Mouse (Mus musculus) activated CD4-positive, CD25-positive, alpha-beta regulatory T cell, adult 4 months (primary cell): ENCODE data around the gene Rffl. TPM values are rescaled to one million over a fixed set of nuclear protein-coding genes. Genes with fewer than 3 reads are reported as not detected.

Experiments used
- ATAC-seq: one replicate; pipeline ENCODE4 v1.8.0; 2017
- polyA plus RNA-seq, 2 experiments: library from polyadenylated mRNA; unstranded; fragments of 100-300 nt; shearing (Covaris generic); gene quantifications; one replicate each; pipeline ENCODE4 v1.2.1; 2017

The Rffl gene
- polyA plus RNA-seq, 2 experiments from 2014 or later = 7.9 to 9.4 TPM

DNA sequence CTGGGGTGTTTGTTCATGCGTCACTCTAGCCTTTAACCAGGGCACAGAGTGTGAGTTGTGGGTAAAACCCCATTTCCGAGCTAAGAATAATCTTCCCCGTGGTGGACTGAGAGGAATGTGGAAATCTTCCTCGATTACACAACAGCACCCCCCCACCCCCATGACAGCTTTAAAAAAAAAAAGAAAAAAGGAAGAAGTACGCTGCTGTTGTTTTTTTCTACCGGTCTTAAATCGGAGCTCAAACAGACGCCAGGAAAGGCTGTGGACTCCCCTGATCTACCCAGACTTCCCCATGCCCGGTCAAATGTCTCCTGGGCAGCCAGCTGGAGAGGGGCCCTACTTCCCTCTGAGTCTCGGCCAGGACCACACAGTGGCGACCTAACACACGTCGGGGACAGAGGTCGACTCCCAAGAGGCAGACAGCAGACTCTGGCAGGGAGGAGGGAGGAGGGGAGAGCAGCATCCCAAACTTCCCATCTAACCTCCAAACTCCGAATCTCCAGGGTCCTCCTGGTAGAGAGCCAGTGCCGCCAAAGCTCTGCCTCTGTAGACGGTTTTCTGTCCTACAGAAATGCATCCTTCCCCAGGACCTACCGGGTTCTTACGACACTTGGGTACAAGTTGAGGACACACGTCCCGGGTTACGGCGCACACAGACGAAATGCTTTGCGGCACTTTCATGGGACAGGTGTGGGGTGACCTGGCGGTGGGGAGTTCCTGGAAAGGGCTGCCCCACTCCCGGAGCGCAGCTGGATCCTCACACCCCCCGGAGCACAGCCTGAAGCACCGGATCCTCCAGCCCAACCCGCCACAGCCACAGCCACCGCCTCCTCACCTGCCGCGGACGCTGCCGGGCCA, 608 bp downstream of the Rffl start:
- ATAC-seq = peak; percentile 41

DNA sequence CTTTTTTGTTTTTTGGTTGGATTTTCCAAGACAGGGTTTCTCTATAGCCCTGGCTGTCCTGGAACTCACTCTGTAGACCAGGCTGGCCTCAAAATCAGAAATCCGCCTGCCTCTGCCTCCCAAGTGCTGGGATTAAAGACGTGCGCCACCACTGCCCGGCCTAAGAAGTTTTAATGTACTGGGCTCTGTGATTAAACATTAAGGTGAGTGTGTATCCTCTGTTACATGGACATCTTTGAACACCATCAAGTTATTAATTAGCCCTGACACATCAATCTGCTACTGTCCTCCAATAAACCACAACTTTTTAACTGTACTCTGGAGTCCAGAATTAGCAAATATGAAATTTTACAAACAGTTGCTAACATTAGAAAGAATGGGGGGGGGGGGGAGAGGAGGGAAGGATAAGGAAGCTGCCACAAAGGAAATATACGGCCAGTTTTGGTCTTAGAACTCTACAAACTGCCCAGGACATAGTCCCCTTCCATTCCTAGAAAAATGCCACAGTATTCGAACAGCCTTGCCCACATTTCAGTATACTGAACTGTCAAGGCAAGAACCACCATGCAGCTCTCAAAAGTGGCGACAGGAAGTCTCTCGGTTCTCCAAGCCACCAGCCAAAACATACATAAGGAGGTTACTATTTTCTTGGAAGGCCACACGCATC, 1.4 kb downstream of the Rffl start:
- ATAC-seq = no peak

DNA sequence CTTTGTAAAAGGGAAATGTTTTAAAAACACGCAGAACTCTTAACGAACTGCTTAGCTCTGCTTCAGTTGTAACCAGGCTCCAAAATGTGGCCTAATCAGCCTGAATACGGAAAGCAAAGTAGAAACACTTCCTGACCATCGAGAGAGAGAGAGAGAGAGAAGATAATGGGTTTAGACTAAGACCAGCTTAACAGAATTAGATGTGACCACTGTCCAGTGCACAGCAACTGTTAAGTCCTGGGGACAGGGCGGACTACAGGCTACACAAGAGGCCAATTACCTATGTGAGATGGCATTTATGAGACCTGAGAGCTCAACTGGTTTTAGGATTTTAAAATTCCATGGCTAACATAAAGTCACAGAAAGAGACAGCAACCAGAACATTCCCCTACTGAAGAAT, 3.1 kb downstream of the Rffl start:
- no peak for ATAC-seq

DNA sequence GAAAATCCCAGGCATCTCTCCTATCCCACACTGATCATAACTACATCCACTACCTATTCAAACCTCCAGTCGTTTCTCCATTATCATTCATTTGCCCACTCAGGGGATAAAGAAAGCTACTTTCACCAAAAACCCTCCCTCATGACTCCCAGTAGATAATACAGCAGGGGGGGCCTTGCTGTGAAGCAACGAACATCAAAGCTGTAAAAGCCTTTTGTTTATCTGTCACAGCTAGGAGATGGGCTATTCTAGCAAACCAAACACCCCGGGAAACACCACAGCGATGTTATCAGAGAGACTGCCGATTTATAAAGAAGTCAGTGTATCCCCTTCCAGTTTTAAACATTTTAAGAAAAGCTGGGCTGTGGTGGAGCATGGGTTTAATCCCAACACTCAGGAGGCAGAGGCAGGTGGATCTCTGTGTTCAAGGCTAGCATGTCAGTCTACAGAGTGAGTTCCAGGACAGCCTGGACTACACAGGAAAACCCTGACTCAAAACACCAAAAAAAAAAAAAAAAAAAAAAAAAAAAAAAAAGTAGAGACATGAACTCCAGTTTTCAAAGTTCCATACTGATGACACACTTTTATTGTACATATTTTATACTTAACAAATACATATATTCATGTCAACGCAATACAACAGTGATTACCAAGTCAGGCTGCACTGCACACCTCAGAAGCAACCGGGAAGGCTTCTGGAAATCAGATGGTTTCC, 4.0 kb downstream of the Rffl start:
- ATAC-seq = no peak

DNA sequence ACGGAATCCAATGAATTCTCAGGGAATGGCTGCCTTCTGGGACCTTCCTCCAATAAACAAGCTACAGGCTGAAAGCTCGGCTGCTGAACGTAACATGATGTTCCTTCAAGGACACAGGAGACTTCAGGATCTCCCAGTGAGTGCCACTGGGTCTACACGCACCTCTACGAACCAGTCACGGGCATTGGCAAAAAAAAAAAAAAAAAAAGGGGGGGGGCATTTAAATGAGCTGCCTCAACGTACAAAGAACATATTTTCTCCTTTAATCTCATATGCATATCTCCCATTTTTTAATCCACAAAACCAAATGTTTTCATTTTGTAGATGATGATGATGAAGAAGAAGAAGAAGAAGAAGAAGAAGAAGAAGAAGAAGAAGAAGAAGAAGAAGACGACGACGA, 5.1 kb downstream of the Rffl start:
- no peak for ATAC-seq

DNA sequence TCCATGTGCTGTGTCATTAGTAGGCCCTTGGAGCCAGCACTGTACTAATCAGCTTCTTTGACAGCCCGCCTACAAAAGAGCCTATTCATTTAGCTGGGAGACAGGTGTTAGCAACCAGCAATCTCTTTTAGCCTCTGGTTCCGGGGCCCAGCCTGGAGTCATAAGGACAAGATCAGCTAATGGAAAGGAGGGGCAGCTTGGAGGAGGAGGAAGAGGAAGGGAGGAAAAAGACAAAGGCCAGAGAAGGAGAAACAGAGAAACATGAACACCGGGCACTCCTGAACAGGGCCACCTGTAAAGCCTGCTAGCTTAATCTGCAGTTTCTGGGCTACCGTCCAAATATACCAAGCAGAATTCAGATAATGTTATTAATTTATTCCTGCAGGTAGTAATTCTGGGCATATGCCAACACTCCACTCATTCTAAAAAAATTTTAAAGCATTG, 7.5 kb downstream of the Rffl start:
- no peak for ATAC-seq

DNA sequence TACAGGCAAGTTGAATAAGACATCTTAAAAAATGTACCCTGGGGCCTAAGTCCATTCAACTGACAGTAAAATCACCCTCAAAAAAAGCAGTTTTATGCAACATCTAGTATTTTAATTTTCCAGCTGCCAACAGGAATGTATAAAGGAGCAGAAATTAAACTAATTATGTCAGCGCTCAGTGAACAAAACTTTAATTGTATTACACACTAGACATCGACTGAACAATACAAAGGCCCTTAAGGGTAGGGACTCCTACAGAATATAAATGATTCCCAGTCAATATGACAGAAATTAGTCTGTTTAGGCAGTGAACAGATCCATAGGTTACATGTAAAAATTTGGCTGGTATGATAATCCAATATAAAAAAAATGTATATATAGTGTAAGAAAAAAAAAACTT, 8.0 kb downstream of the Rffl start:
- no peak for ATAC-seq

DNA sequence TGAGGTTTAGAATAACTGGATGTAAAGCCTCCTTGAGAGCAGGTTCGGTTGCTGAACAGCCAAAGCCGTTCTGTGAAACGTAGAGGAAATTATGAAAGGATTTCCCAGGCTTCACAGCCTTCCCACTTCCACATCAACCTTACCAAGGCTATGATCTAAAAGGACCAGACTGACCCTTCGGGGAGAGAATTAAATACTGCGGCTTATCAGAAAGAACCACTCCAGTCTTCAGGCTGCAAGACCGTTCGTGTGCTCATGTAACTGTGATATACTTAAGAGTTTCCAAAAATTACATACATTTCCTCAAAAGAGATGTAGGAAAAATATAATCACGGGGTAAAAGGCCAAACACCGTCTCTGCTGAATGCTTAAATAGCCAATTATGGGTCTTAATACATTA, 8.4 kb downstream of the Rffl start:
- ATAC-seq = no peak

DNA sequence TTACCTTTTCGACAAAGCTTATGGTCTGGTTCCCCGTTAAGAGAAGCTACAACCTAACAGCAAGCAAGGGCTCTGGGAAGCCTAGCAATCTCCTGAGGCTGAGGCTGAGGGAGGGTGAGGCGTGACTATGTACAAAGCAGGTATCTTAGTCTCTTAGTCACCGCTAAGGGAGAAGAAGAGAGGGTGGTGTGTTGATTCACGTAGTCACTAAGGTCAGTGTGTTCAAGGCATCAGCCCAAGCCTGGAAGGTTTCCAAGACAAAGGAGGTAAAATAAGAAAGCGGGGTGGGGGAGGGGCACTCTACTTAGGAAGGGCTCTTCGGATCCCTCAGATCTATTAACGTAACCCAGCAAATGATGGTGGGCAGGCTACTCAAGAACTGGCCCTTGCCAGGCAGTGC, 9.5 kb downstream of the Rffl start:
- no peak for ATAC-seq

DNA sequence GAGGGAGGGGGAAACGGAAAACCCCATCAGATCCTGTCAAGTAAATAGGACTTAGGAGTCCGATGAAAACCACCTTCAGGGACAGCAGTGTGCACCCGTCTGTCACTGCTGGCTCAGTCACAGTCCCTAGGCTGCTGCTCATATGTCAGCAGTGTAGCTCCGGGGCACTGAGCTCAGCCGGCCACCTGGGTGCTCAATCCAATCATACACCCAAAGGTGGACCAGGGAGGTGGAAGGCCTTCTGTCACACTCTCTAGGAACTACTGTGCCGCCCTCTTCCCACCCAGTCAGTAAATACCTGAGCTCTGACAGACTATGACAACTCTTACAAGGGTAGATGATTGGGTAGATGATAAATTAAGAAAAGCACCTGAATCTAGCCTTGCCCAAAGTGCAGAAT, 10.3 kb downstream of the Rffl start:
- ATAC-seq = no peak

DNA sequence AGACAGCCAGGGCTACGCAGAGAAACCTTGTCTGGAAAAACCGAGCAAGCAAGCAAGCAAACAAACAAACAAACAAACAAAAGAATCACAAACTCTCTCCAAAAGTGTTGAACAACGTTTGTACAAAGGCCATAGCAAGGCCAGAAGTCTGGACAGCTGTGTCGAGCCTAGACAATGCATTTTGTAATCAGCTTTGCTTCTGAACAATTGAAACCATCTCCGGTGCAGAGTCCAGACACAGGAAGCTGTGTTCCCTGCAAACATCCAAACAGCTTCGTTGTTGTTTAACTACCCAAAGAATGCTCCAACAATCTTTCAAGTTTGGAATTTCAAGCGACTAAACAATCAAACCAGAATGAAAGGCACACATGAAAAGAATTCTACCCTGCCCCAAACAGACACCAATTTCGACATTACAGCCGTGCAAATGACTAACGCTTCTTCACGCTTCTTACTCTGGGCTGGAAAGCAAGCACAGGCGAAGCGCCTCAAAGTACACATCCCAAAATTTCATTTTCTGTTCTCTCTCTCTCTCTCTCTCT, 13.6 kb downstream of the Rffl start:
- no peak for ATAC-seq

DNA sequence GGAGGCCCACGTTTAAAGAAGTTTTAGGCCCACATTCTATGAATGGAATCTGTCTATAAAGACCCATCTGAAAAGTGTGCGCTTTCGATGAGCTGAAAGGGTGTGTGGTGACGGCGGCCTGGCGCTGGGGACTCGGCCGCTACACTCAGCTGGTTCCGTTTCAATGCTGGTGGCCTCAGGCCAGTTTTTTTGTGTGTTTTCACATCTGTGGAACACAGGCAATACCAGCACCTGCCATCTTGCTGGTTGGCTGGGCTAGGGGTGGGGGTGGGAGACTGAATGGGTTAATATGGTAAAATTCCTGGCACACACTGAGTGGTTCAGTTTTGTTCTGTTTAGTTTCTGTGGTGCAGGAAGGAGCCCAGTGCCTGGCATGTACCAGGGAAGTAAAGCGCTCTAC, 15.0 kb downstream of the Rffl start:
- ATAC-seq = no peak

DNA sequence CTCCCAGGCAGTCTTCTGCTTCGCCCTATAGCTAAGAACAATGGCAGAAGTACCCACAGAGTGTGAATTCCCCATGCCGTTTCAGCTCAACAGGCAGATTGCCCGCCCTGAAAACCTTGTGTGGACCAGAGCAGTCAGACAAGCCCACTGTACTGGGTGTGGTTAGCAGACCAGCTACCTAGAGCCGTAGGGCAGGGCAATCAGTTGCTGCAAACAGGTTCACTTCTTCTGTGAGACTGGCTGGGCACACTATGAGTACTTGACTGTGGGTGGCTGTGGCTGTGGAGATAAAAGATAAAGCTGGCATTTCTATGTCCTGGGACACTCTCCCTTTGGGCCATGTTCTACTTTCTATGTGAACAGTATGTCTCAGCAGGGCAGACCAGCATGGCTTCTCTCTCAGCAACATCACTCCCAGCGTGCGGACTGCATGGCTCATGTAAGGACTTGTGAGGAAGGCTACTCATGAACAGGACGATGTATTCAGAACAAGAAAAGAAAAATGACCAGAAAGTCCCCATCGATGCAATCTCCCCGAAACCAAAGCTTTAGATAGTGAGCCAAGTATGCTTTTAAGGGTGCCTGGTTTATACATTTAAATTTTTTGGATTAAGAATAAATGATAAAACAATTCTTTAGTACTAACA, 15.6 kb downstream of the Rffl start:
- no peak for ATAC-seq

DNA sequence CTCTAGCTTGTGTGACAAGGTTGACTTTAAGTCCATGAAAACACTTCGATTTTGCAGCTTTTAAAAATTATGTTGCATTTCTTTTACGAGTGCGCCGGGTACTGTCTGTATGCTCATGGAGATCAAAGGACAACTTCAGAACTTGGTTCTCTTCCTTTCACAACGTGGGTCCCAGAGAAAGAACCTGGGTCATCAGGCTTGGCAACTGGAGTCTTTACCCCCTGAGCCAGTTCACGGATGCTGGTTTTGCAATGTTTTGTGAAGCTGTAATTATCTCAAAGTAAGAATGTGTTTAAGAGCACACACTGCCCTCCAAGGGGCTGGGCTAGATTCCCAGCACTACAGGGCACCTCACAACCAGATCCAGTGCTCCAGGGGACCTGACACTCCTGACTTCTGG, 16.9 kb downstream of the Rffl start:
- ATAC-seq = no peak

DNA sequence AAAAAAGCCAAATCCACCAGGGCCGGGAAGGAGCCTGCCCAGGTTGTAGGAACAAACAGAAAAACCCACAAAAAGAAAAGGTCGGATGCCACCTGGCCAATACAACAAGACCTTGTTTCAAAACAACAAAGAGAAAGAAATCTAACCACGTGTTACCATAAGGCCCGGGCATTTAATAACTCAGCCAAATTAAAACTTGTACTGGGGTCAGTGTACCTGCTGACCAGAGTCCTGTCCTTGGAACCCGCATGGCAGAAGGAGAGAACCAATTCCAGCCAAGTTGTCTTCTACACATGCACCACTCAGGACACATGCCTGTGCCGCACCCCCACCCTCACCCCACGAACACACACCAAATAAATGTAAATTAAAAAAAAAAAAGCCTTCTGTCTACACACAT, 18.1 kb downstream of the Rffl start:
- no peak for ATAC-seq

DNA sequence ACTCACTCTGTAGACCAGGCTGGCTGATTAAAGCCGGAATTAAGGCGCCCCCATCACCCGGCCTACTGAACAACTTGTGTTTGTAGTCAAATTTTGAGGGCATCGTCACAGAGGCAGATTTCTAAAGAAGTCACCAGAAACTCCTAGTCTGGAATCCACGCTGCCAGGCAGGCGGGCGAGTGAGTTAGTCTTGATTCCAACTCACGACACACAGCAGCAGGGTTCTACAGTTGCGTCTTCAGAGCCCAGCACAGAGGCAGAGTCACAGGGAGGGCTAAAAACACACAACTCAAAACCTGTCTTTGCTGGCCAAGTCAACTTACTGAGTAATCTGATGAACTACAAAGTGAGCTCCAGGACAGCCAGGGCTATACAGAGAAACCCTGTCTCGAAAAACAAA, 18.5 kb downstream of the Rffl start:
- ATAC-seq = no peak

DNA sequence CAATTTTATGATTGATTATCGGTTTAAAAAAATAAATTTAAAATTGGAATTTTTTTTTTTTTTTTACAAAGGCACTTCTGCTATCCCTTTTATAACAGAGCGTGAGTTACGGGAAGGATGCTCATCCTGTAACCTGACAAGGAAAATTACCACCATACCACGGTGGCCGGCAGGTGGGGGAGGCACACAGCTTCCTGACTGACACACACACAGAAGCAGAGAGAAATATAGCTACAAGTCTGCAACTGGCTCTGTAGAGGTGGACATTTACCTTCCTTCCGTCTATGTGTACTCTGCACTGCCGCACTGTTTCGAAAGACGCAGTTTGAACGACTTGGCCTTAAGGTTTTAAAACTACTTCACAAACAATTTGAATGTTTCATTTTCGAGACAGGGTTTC, 18.9 kb downstream of the Rffl start:
- no peak for ATAC-seq

DNA sequence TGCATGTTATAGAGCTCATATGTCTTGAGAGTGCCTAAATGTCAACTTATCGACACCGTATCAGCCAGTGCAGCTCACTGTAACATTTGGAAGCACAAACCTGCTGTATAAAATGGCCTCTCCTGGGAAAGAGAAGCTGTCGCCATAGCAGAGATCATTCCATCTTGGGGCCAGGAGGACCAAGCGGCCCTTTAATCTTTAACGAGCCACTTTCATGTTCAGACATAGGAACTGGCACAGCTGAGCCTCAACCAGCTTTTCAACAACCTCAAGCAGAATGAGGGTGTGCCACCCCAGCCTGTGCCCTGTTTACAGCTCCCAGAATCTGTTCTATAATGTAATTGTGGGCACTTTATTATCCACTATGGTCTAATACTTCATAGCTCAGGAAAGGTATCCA, 20.8 kb downstream of the Rffl start:
- ATAC-seq = no peak

DNA sequence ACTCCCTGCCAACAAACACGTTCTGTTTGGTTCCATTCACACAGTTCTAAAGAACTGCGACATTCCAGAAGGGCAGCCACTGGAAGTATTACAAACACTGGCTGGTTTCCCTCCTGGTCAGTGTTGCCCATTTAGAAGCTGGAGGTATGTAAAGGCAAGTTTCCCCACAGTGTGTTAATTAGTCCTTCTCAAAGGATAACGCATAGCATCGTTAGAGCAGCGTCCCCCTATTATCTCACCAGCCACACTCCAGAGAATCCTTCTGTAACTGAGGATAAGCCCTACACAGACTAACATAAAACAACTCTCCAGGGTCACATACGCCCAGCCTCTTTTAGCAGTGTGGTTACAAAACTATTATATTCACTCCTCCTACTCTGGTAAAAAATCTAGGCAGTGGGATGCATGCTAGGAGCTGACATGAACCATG, 23.4 kb downstream of the Rffl start:
- ATAC-seq = no peak

DNA sequence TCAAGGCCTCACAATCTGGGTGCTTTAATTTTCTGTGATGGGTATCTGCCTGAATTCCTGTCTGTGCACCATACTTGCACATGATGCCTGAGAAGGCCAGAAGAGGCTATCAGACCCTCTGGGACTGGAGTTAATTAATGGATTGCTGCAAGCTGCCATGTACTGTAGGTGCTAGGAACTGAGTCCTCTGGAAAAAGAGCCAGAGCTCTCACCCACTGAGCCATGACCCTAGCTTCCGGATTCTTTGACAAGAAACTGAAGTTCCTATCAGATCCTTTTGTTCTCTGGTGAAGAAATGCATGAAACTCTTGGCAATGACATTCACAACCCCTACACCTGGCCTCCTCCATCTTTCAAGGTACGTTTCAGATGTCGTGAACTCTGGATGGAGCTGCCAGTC, 24.1 kb downstream of the Rffl start:
- no peak for ATAC-seq

DNA sequence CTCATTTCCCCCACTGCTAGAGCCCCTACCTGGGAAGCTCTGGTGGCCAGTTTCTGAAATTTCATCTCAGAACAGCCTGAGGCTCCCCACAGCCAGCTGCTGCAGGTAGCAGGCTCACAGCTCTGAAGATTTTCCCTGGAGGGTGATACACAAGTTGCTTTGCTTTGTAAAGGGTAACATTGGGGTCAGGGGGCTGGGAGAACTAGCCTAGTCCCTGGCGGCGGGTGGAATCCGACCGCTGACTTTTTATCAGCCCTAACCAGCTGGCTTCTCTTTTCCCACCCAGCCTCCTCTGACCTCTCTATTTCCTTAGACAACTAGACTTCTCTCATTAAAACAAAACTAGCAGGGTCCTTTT, 25.0 kb downstream of the Rffl start:
- ATAC-seq = no peak

DNA sequence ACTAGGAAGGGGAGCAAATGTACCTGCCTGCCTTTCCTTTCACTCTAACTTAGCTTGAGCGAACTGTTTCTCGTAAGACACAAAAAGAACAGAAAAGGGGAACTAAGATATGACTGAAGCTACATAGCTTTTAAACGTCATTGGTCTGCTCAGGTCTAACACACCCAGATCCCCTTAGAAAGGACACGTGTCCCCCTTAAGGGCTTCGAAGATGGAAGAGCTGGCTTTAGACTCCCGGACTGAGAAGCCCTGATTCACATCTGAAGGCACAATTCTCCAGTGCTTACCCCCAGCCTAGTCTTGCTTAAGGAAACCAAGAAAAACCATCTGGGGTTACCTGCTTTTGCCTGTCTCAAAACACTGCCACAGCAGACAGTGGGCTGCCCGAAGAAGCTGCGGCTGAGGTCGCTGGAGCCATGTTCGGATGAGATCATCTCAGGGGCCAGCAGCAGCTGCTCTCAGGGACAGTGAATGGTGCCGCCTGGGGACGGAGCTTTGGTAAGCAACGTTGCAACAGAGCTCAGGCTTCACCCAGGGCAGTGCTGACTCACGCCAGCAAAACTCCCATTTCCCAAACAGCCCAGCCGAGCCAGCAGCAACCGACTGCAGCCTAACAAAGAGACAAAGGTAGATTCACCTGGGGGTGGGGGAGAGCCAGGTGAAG, 25.5 kb downstream of the Rffl start:
- ATAC-seq = no peak
